Mouse (Mus musculus) midbrain, embryonic 12.5 days (tissue): Measurements from ENCODE around the gene Olfr535. TPM values are rescaled to one million over a fixed set of nuclear protein-coding genes. Genes with fewer than 3 reads are reported as not detected.
"Not testable (repeated sequence)": the region's sequence is repeated elsewhere in the genome, so short reads cannot be mapped to it uniquely, and the experiment has no call there.

ENCODE experiments used
- ATAC-seq: fragments of 200-750 bp; cut with Nextera tagmentation; 2 replicates; pipeline ENCODE4 v1.8.0; 2017; ENCODE audit warnings: low read depth, moderate TSS enrichment, moderate library complexity; ENCODE audit not compliant: low FRiP score
- H3K27ac ChIP-seq: fragments of 300-500 bp; sonication (generic); replicated peaks from 2 replicates; pipeline ENCODE4 v1.5.1; 2016; ENCODE audit warnings: mild to moderate bottlenecking
- H3K27me3 ChIP-seq: fragments of 300-500 bp; sonication (generic); 2 replicates; pipeline ENCODE4 v1.6.1; 2016; ENCODE audit warnings: mild to moderate bottlenecking
- H3K36me3 ChIP-seq: fragments of 300-500 bp; sonication (generic); 2 replicates; pipeline ENCODE4 v1.6.1; 2016
- H3K4me1 ChIP-seq: fragments of 300-500 bp; sonication (generic); 2 replicates; pipeline ENCODE4 v1.6.1; 2016
- H3K4me2 ChIP-seq: fragments of 300-500 bp; sonication (generic); replicated peaks from 2 replicates; pipeline ENCODE4 v1.6.1; 2016; ENCODE audit warnings: mild to moderate bottlenecking, moderate library complexity
- H3K4me3 ChIP-seq: fragments of 300-500 bp; sonication (generic); 2 replicates; pipeline ENCODE4 v1.5.1; 2016; ENCODE audit warnings: mild to moderate bottlenecking
- H3K9ac ChIP-seq: fragments of 300-500 bp; sonication (generic); replicated peaks from 2 replicates; pipeline ENCODE4 v1.6.1; 2016; ENCODE audit warnings: mild to moderate bottlenecking, moderate library complexity
- H3K9me3 ChIP-seq: fragments of 300-500 bp; sonication (generic); 2 replicates; pipeline ENCODE4 v1.6.1; 2016; ENCODE audit warnings: mild to moderate bottlenecking
- WGBS: fragments of 180-500 bp; shearing (Covaris S2); methylation state at CpG from one replicate; pipeline ENCODE4 v1.1.7; 2016; 5-methylcytosine and 5-hydroxymethylcytosine counted together
- polyA plus RNA-seq: library from polyadenylated mRNA; unstranded; fragments of >200 nt; fragmentation: Nextera tagmentation; extraction: Ambion mirVana; gene quantifications from 2 replicates; pipeline ENCODE4 v1.2.1, GENCODE M21; 2016

Olfr535 gene
- polyA plus RNA-seq: not detected in 2 replicates

- no peak within 1 kb of the TSS for H3K9ac ChIP-seq
- no peak for ATAC-seq
- H3K36me3 ChIP-seq: no peaks in the 10 kb centered on the region
- no peaks in the 10 kb centered on the region for H3K4me1 ChIP-seq
- 71% methylated on average over 1 of the region's 1 CpGs for WGBS
- no peak within 1 kb of the TSS for H3K4me2 ChIP-seq
- H3K27me3 ChIP-seq: no peaks in the 10 kb centered on the region
- no peak within 1 kb of the TSS for H3K27ac ChIP-seq
- H3K9me3 ChIP-seq: no peaks in the 10 kb centered on the region
- H3K4me3 ChIP-seq: no peak within 1 kb of the TSS
These were observed at the start of gene Olfr535 for GRCm38 (mm10) chr7:140483916-140484315. Gene Olfr535 (plus strand): TSS chr7:140484216.

DNA sequence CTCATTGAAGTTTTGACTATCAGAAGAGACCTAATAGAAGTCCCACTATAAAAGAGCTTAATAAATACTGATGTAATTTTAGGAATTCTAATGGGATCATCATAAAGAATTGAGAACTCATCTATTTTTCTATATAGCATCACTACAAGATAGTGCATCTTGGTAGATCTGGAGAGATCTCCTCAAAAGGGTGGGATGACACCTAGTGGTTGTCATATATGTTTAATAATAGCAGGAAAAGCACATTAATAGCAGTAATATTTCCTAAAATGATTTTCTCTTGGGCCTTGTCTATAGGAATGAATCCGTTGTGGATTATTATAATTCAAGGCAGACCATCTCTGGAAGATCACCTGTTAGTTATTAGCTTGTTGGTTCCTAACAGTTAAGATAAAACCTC is 40.9 kb upstream of the Olfr535 start:
- no peaks in the 10 kb centered on the region for H3K9me3 ChIP-seq
- H3K4me1 ChIP-seq: no peaks in the 10 kb centered on the region
- no peak overlapping the region for H3K9ac ChIP-seq
- no peaks in the 10 kb centered on the region for H3K36me3 ChIP-seq
- H3K27me3 ChIP-seq: no peaks in the 10 kb centered on the region
- H3K4me2 ChIP-seq: no peak overlapping the region
- ATAC-seq: no peak
- no peak overlapping the region for H3K27ac ChIP-seq
- 86% methylated on average over 1 of the region's 1 CpGs for WGBS
- H3K4me3 ChIP-seq: no peak overlapping the region

DNA sequence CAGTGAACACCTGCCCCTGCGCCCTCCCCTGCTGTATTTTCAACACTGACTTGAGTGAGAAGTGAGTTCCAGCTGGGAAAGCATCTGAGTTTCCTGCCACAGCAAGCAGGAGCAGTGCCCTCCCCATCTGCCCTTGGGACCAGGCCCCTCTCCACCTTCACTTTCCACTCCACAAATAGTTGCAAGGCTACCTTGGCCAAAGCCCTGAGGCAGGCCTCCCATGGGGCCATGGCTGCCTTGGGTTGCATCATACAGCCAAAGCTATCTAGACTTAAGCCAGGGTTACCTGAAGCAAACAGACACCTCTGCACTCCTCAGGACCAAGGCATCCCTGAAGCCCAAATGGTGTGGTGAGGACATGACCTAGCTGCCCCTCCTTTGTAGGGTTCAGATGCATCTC is 20.9 kb upstream of the Olfr535 start, which contains the start of gene Olfr533:
Olfr533 (plus strand) TSS at position 301 of the 400 bp plus-strand sequence.
- H3K4me2 ChIP-seq, ATAC-seq, H3K27me3 ChIP-seq, H3K9me3 ChIP-seq, H3K9ac ChIP-seq, H3K4me1 ChIP-seq, H3K27ac ChIP-seq, H3K36me3 ChIP-seq, H3K4me3 ChIP-seq: not testable (repeated sequence)
- 67% methylated on average over 1 of the region's 1 CpGs for WGBS

- Histone ChIP-seq H3K36me3 (no peaks in the 10 kb centered on the region), H3K27ac (no peak overlapping the region), H3K27me3 (no peaks in the 10 kb centered on the region), H3K4me2 (no peak overlapping the region), H3K9ac (no peak overlapping the region), H3K9me3 (peaks cover 8% of the 10 kb centered on the region; the same call in 1 of the 2 replicates), H3K4me1 (no peaks in the 10 kb centered on the region), H3K4me3 (no peak overlapping the region)
- ATAC-seq: no peak
- 69% methylated on average over 1 of the region's 1 CpGs for WGBS
These were observed 6.1 kb upstream of the Olfr535 start for GRCm38 (mm10) chr7:140477886-140478285.

DNA sequence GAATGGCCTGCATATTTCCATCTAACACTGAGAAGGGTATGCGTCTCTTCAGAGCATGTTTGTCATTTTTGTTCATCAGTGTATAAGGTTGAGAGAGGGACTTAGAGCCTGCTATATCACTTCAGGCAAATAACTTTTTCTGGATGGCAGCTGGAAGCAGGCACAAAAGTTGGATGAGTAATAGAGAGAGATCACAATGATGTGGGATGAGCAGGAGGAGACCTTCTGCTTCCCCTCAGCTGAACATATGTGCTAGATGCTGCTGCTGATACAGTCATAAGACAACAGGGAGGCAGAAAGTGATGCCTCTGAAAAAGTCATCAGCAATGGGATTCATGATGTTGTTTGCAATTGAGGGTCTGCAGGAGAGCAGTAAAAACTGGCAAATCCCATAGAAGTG is 5.3 kb upstream of the Olfr535 start:
- Histone ChIP-seq H3K9ac (no peak overlapping the region), H3K36me3 (no peaks in the 10 kb centered on the region), H3K27ac (no peak overlapping the region), H3K4me1 (no peaks in the 10 kb centered on the region), H3K4me3 (no peak overlapping the region), H3K27me3 (no peaks in the 10 kb centered on the region), H3K4me2 (no peak overlapping the region), H3K9me3 (peaks cover 8% of the 10 kb centered on the region; the same call in 1 of the 2 replicates)
- ATAC-seq: no peak
- WGBS: 86% methylated on average over 1 of the region's 1 CpGs

DNA sequence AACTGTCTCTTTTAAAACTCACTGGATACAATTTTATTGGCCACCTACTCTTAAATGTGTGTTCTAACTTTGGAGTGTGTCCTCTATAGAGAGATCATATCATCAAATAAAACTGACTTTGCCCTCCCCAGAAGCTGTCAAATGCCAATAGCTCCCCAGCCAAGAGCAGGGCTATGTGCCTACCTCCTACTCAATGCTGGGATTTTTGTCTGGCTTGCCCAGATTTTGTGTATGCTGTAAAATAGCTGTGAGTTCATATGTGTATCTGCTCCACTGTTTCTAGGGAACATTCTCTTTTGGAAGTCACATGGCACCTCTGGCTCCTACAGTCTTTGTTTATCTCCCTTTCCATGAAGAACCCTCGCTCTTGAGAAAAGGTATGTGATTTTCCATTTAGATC is 5.0 kb downstream of the Olfr535 start:
- Histone ChIP-seq H3K36me3 (no peaks in the 10 kb centered on the region), H3K4me3 (no peak overlapping the region), H3K27ac (no peak overlapping the region), H3K27me3 (no peaks in the 10 kb centered on the region), H3K4me2 (no peak overlapping the region), H3K9me3 (no peaks in the 10 kb centered on the region), H3K9ac (no peak overlapping the region), H3K4me1 (no peaks in the 10 kb centered on the region)
- ATAC-seq: no peak
- 92% methylated on average over 1 of the region's 1 CpGs for WGBS

- no peaks in the 10 kb centered on the region for H3K9me3 ChIP-seq
- H3K4me2 ChIP-seq: no peak overlapping the region
- H3K4me3 ChIP-seq: no peak overlapping the region
- no peak for ATAC-seq
- no peak overlapping the region for H3K27ac ChIP-seq
- 45% methylated on average over 2 of the region's 2 CpGs for WGBS
- H3K9ac ChIP-seq: no peak overlapping the region
- no peaks in the 10 kb centered on the region for H3K27me3 ChIP-seq
- no peaks in the 10 kb centered on the region for H3K36me3 ChIP-seq
- no peaks in the 10 kb centered on the region for H3K4me1 ChIP-seq
These were observed 10.2 kb downstream of the Olfr535 start for GRCm38 (mm10) chr7:140494231-140494630.

DNA sequence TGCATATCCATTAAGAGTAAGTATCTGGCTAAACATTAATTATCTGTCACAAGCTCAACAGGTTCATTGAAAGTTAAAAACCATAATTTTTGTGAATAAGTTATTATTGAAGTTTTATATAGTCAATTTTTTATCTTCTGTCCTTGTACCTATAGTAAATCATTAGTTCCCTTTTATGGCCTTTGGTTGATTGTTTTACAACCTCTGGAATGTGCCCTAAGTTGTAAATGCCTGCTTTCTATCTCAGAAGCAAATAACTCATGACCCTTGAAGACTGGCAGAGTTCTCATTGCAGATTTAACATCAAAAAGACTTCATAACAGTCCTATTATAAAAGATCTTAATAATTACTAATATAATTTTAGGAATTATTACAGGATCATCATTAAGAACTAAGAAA is 10.7 kb downstream of the Olfr535 start:
- ATAC-seq: no peak
- H3K4me2 ChIP-seq: no peak overlapping the region
- no peaks in the 10 kb centered on the region for H3K9me3 ChIP-seq
- H3K4me3 ChIP-seq: no peak overlapping the region
- no peak overlapping the region for H3K27ac ChIP-seq
- H3K9ac ChIP-seq: no peak overlapping the region
- no peaks in the 10 kb centered on the region for H3K36me3 ChIP-seq
- H3K27me3 ChIP-seq: no peaks in the 10 kb centered on the region
- no peaks in the 10 kb centered on the region for H3K4me1 ChIP-seq

DNA sequence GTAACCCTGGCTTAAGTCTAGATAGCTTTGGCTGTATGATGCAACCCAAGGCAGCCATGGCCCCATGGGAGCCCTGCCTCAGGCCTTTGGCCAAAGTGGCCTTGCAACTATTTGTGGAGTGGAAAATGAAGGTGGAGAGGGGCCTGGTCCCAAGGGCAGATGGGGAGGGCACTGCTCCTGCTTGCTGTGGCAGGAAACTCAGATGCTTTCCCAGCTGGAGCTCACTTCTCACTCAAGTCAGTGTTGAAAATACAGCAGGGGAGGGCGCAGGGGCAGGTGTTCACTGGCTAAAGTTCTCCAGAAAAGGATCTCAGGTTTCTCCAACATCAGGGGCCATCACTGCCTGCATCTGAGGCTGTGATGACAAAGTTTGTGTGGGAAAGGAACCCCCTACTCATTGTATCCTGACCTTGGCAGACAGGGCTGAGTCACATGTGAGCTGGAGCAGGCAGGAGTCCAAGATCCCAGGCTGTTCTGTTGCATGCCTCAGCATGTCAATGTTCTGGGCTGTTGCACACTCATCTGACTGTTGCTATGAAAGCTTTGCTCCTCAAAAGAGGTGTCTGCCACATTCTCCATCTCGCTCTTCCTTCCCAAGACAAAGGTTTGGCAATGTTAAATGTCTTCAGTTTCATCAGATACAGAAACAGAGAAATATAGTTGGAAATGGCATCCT is 23.5 kb downstream of the Olfr535 start, which contains the start of gene Olfr536:
Olfr536 (minus strand) TSS at position 51 of the 676 bp plus-strand sequence.
- ATAC-seq, H3K9me3 ChIP-seq, H3K27ac ChIP-seq, H3K9ac ChIP-seq, H3K4me2 ChIP-seq, H3K36me3 ChIP-seq, H3K27me3 ChIP-seq, H3K4me1 ChIP-seq, H3K4me3 ChIP-seq: not testable (repeated sequence)
- 78% methylated on average over 1 of the region's 2 CpGs for WGBS

DNA sequence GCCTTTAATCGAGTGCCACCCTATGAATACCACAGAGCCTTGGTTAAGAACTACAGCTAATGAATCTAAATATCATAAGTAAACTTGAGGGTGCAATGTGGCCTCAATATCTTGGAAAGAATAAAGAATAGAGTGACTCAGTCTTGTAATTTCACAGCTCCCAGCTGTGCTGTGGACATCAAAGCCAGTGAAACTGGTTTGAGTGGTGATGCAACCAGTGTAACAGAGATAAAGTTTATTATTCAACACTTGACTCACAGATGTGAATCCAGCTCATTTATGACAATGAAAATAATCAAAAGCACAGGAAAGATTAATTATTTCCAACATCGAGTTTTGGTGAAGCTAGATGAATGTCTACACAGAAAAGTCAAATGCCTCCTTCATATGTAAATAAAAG is 55.7 kb downstream of the Olfr535 start:
- no peak overlapping the region for H3K27ac ChIP-seq
- H3K9me3 ChIP-seq: no peaks in the 10 kb centered on the region
- H3K36me3 ChIP-seq: no peaks in the 10 kb centered on the region
- no peak for ATAC-seq
- H3K4me3 ChIP-seq: no peak overlapping the region
- H3K27me3 ChIP-seq: no peaks in the 10 kb centered on the region
- no peak overlapping the region for H3K4me2 ChIP-seq
- no peak overlapping the region for H3K9ac ChIP-seq
- H3K4me1 ChIP-seq: no peaks in the 10 kb centered on the region
- WGBS: 83% methylated on average over 2 of the region's 2 CpGs

Other genes starting within 250 kb of the Olfr535 start
- gene 5830411N06Rik, start 236.9 kb upstream of the Olfr535 start, polyA plus RNA-seq: not detected in 2 replicates
- gene Olfr525, start 163.4 kb upstream of the Olfr535 start, polyA plus RNA-seq: not detected in 2 replicates
- gene Olfr527, start 150.2 kb upstream of the Olfr535 start, polyA plus RNA-seq: not detected in 2 replicates
- gene Olfr60, start 122.5 kb upstream of the Olfr535 start, polyA plus RNA-seq: not detected in 2 replicates
- gene Olfr530, start 107.9 kb upstream of the Olfr535 start, polyA plus RNA-seq: not detected in 2 replicates
- gene Olfr531, start 81.3 kb upstream of the Olfr535 start, polyA plus RNA-seq: not detected in 2 replicates
- not detected in 2 replicates for gene Olfr532, start 62.6 kb upstream of the Olfr535 start, polyA plus RNA-seq
- not detected in 2 replicates for gene Olfr533, start 20.8 kb upstream of the Olfr535 start, polyA plus RNA-seq
- not detected in 2 replicates for gene Olfr536, start 23.2 kb downstream of the Olfr535 start, polyA plus RNA-seq
- gene Olfr538, start 83.7 kb downstream of the Olfr535 start, polyA plus RNA-seq: not detected in 2 replicates
- gene Olfr46, start 117.1 kb downstream of the Olfr535 start, polyA plus RNA-seq: 0.03 TPM in 1 of 2 replicates, not detected in the other
- not detected in 2 replicates for gene Olfr61, start 144.8 kb downstream of the Olfr535 start, polyA plus RNA-seq
- not detected in 2 replicates for gene Olfr53, start 162.2 kb downstream of the Olfr535 start, polyA plus RNA-seq
- gene Olfr539, start 175.7 kb downstream of the Olfr535 start, polyA plus RNA-seq: not detected in 2 replicates
- not detected in 2 replicates for gene Olfr45, start 197.7 kb downstream of the Olfr535 start, polyA plus RNA-seq
- not detected in 2 replicates for gene Olfr541, start 213.1 kb downstream of the Olfr535 start, polyA plus RNA-seq